Mouse (Mus musculus) hindbrain, embryonic 13.5 days (tissue): ENCODE data around the gene Fer1l5. TPM values are rescaled to one million over a fixed set of nuclear protein-coding genes. Genes with fewer than 3 reads are reported as not detected.
A peak's percentile ranks its signal among the peaks of the same experiment; 100 is the strongest.

Experiments
- ATAC-seq: fragments of 200-750 bp; cut with Nextera tagmentation; 2 replicates; pipeline ENCODE4 v1.8.0; 2017; ENCODE audit warnings: moderate TSS enrichment; ENCODE audit not compliant: low FRiP score
- H3K27ac ChIP-seq: fragments of 300-500 bp; sonication (generic); 2 replicates; pipeline ENCODE4 v1.5.1; 2015; ENCODE audit warnings: inconsistent platforms, mild to moderate bottlenecking, moderate library complexity
- H3K27me3 ChIP-seq: fragments of 300-500 bp; sonication (generic); 2 replicates; pipeline ENCODE4 v1.6.1; 2015; ENCODE audit warnings: mild to moderate bottlenecking, inconsistent platforms
- H3K36me3 ChIP-seq: fragments of 300-500 bp; sonication (generic); 2 replicates; pipeline ENCODE4 v1.6.1; 2015; ENCODE audit warnings: mild to moderate bottlenecking, inconsistent platforms
- H3K4me1 ChIP-seq: fragments of 300-500 bp; sonication (generic); replicated peaks from 2 replicates; pipeline ENCODE4 v1.6.1; 2015; ENCODE audit warnings: inconsistent platforms
- H3K4me2 ChIP-seq: fragments of 300-500 bp; sonication (generic); 2 replicates; pipeline ENCODE4 v1.6.1; 2015; ENCODE audit warnings: inconsistent platforms, mild to moderate bottlenecking, moderate library complexity
- H3K4me3 ChIP-seq: fragments of 300-500 bp; sonication (generic); 2 replicates; pipeline ENCODE4 v1.5.1; 2015; ENCODE audit warnings: mild to moderate bottlenecking, inconsistent platforms
- H3K9ac ChIP-seq: fragments of 300-500 bp; sonication (generic); 2 replicates; pipeline ENCODE4 v1.6.1; 2015; ENCODE audit warnings: mild to moderate bottlenecking, inconsistent platforms
- H3K9me3 ChIP-seq: fragments of 300-500 bp; sonication (generic); 2 replicates; pipeline ENCODE4 v1.6.1; 2016; ENCODE audit warnings: inconsistent platforms
- WGBS: fragments of 180-500 bp; shearing (Covaris S2); methylation state at CpG from one replicate; pipeline ENCODE4 v1.1.7; 2015; 5-methylcytosine and 5-hydroxymethylcytosine counted together
- polyA plus RNA-seq: library from polyadenylated mRNA; unstranded; fragments of >200 nt; fragmentation: Nextera tagmentation; extraction: Ambion mirVana; gene quantifications from 2 replicates; pipeline ENCODE4 v1.2.1, GENCODE M21; 2015

Fer1l5 gene
- polyA plus RNA-seq, result 1.6 and 2.5 TPM in 2 replicates

DNA sequence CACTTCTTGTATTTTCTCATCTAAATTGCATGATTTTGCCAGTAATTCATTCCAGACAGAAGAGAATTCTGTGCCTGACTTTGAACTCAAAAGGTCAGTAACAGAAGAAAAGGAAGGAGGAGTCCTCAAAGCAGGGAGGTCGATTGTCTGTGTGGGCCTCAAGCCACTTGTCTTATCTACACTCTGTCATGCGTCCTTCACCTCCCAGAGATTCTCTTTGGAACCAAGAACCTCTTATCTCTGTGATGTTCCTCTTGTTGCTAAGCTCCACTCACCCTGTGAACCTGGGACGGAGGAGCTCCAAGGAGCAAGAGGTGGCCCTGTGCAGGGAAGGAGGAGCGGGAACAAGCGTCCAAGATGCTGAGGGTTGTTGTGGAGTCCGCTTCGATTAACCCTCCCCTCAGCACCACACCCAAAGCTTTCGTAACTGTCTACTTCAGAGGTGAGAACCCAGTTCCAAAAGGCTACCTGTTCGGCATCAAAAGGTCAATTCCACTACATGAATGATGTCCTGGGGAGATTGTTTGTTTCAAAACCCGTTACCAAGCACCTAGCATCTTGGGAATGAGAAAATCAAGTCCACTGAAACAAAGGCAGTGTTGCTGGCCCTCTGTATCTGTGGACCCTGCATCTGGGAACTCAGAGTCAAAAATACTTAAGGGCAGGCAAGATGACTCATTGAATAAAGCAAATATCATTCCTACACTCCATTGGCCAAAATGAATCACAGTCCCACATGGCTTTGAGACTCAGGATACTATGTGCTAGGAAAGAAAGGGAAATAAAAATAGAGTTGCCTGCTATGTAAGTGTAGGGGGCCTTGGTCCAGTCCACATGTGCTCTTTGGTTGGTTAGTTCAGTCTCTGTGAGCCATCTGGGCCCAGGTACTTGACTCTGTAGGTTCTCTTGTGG lies at the start of gene Fer1l5:
Gene Fer1l5 (plus strand): TSS at position 358 of the 912 bp plus-strand sequence.
- no peak within 1 kb of the TSS for H3K27ac ChIP-seq
- peaks cover 12% of the 10 kb centered on the region for H3K4me1 ChIP-seq
- no peaks in the 10 kb centered on the region for H3K36me3 ChIP-seq
- H3K9me3 ChIP-seq, result no peaks in the 10 kb centered on the region
- H3K4me2 ChIP-seq, result no peak within 1 kb of the TSS
- H3K4me3 ChIP-seq, result no peak within 1 kb of the TSS
- no peak for ATAC-seq
- WGBS, result 82% methylated on average over 10 of the region's 10 CpGs
- H3K27me3 ChIP-seq, result no peaks in the 10 kb centered on the region
- H3K9ac ChIP-seq, result no peak within 1 kb of the TSS

DNA sequence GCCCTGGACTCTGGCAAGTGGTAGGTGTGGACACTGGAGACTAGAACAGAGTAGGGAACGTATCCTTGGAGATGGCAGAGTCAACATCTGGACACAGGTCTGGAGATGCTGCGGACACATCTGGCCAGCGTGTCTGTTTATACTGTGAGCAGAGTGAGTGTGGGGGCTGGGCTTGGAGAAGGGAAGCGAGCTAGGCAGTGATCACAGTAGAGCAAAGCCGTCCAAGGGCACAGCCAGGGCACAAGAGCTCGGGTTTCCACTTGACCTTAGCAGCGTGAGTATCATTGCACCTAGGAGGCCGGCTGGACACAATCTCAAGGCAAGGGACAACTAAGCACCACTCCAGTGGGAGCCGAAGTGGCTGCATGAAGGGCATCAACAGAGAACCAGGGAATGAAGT lies 49.0 kb upstream of the Fer1l5 start:
- Histone ChIP-seq H3K4me3 (no peak overlapping the region), H3K9me3 (no peaks in the 10 kb centered on the region), H3K4me2 (no peak overlapping the region), H3K36me3 (peaks cover 35% of the 10 kb centered on the region), H3K27me3 (no peaks in the 10 kb centered on the region), H3K9ac (no peak overlapping the region), H3K27ac (no peak overlapping the region), H3K4me1 (no peaks in the 10 kb centered on the region)
- ATAC-seq, result no peak
- WGBS, result 75% methylated on average over 9 of the region's 9 CpGs

DNA sequence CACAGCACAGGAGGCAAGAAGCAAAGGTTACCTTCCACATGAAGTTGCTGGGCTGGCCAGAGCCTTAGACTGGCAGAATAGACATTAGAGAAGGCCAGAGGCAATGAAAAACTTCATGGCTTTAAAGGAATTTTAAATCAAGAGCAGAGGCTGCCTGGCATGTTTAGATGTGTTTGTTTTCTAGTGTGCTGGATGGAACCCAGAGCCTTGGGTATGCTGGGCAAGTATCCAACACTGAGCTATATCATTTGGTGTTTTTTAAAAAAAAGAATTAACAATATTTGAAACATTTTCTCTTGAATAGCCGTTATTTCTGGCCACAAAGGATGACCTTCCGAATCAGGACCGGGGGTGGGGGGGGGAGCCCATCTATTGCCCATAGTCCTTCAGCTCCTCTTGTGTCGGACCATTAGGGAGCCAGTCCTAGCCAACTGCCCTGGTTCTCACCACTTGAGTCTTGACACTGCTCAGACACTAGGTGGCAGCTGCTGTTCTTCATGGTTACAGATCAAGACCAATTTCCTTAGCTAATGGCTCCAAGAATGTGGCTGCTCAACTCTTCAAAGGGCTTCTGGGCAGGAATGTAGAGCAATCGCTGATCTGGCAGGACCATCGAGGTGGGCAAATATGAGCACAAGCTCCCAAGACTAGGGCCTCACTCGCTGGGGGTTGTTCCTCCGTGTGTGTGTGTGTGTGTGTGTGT lies 48.2 kb upstream of the Fer1l5 start:
- Histone ChIP-seq H3K36me3 (peaks cover 41% of the 10 kb centered on the region), H3K27me3 (no peaks in the 10 kb centered on the region), H3K4me1 (no peaks in the 10 kb centered on the region), H3K4me3 (no peak overlapping the region), H3K9ac (no peak overlapping the region), H3K27ac (no peak overlapping the region), H3K9me3 (no peaks in the 10 kb centered on the region), H3K4me2 (no peak overlapping the region)
- 0 out of 2 replicates have a peak, but pooled peaks have one; percentile 46 for ATAC-seq
- WGBS, result 58% methylated on average over 8 of the region's 8 CpGs

DNA sequence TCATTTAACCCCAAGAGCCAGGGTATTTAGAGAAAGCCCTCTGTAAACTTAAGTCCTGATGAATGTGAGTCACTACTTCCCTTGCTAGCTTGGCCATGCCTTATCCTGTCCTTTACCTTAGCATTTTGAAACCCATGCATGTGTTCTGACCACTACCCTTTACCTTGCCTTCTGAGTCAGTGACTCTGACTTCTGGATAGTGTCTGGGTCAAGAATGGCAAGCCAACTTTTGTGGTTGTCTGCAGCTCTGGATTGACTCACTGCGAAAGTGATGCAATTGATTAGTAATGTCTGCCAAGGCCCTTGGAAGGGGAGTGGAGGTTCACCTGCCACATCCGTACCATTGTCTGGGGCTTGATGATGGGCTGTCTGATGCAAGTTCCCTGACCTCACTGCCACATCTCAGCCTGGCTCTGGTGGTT lies 46.2 kb upstream of the Fer1l5 start:
- no peak overlapping the region for H3K9ac ChIP-seq
- WGBS, result 95% methylated on average over 2 of the region's 2 CpGs
- H3K9me3 ChIP-seq, result no peaks in the 10 kb centered on the region
- H3K27ac ChIP-seq, result no peak overlapping the region
- H3K36me3 ChIP-seq, result peaks cover 44% of the 10 kb centered on the region
- H3K4me1 ChIP-seq, result no peaks in the 10 kb centered on the region
- no peak for ATAC-seq
- no peaks in the 10 kb centered on the region for H3K27me3 ChIP-seq
- H3K4me3 ChIP-seq, result no peak overlapping the region
- no peak overlapping the region for H3K4me2 ChIP-seq

DNA sequence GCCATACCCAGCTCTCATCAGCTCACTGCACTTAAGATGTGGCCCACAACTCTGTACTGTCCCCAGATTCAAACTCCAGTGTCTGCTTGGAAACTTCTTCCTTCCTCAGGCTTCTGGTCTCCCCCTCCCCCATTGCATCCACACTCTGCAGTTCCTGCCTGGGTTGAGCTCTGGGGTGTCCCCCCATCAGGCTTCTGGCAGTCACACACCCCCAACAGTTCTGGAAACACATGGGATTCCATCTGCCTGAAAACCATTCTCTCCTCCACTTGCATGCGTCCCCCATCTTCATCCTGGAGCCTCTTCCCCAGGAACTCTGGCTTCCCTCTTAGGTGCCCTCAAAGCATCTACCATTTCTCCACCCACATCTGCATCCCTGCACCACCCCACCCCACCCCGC lies 45.3 kb upstream of the Fer1l5 start:
- Histone ChIP-seq H3K4me2 (no peak overlapping the region), H3K27me3 (no peaks in the 10 kb centered on the region), H3K4me3 (no peak overlapping the region), H3K27ac (no peak overlapping the region), H3K36me3 (peaks cover 47% of the 10 kb centered on the region), H3K4me1 (no peaks in the 10 kb centered on the region), H3K9me3 (no peaks in the 10 kb centered on the region), H3K9ac (no peak overlapping the region)
- no peak for ATAC-seq
- WGBS, result 89% methylated on average over 2 of the region's 2 CpGs

DNA sequence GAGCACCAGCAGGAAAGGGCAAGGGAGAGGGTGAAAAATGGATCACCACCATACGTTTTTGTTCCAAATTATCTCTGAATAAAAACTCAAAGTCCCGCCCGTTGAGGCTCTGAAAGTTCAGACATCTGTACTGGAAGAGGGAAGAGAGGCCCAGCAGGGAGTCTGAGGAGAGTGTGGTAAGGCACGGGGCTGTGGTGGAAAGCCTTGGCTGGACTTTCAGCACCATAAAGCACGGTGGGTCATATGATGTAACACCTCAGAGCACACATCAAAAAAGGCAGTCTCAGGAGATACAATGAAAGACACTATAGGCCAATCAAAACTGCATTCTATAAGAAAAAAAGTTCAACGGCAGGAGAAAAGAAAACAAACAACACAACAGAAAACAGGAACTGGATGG lies 40.3 kb upstream of the Fer1l5 start:
- no peaks in the 10 kb centered on the region for H3K4me1 ChIP-seq
- H3K27me3 ChIP-seq, result no peaks in the 10 kb centered on the region
- H3K36me3 ChIP-seq, result peaks cover 67% of the 10 kb centered on the region
- H3K4me3 ChIP-seq, result no peak overlapping the region
- no peak for ATAC-seq
- no peak overlapping the region for H3K27ac ChIP-seq
- H3K9me3 ChIP-seq, result no peaks in the 10 kb centered on the region
- 83% methylated on average over 6 of the region's 6 CpGs for WGBS
- H3K9ac ChIP-seq, result no peak overlapping the region
- no peak overlapping the region for H3K4me2 ChIP-seq

- H3K27ac ChIP-seq, result no peak overlapping the region
- H3K9me3 ChIP-seq, result no peaks in the 10 kb centered on the region
- ATAC-seq, result no peak
- H3K27me3 ChIP-seq, result no peaks in the 10 kb centered on the region
- no peak overlapping the region for H3K9ac ChIP-seq
- no peaks in the 10 kb centered on the region for H3K4me1 ChIP-seq
- 86% methylated on average over 14 of the region's 14 CpGs for WGBS
- no peak overlapping the region for H3K4me2 ChIP-seq
- no peak overlapping the region for H3K4me3 ChIP-seq
- peaks cover 70% of the 10 kb centered on the region for H3K36me3 ChIP-seq
These were observed 38.9 kb upstream of the Fer1l5 start for GRCm38 (mm10) chr1:36332955-36333887.

GRCm38 (mm10) chr1:36342547-36342946 lies 29.5 kb upstream of the Fer1l5 start:
- Histone ChIP-seq H3K9me3 (no peaks in the 10 kb centered on the region), H3K27me3 (no peaks in the 10 kb centered on the region), H3K4me3 (no peak overlapping the region), H3K4me1 (no peaks in the 10 kb centered on the region), H3K4me2 (no peak overlapping the region), H3K36me3 (peaks cover 97% of the 10 kb centered on the region), H3K9ac (no peak overlapping the region), H3K27ac (no peak overlapping the region)
- no peak for ATAC-seq
- WGBS, result 95% methylated on average over 6 of the region's 6 CpGs

DNA sequence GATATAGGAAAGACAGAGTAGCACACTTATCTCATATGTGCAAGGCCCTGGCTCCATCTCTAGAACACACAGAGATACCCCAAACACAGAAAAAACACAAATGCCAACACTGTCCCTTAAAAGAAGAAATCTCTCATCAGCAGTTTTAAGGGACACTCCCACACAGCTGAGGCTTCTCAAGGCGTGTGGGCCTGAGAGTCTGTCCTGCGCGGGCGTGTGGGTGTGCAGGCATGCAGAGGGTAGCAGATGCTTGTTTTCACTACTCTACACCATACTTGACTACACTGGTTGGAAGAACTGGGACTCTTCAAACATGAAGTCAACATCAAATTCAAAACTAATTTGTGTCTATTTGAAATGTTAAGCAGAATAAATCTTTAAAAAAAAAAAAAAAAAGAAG lies 19.7 kb upstream of the Fer1l5 start:
- Histone ChIP-seq H3K4me3 (no peak overlapping the region), H3K27me3 (no peaks in the 10 kb centered on the region), H3K9me3 (no peaks in the 10 kb centered on the region), H3K36me3 (peaks cover 96% of the 10 kb centered on the region), H3K4me1 (no peaks in the 10 kb centered on the region), H3K9ac (no peak overlapping the region), H3K27ac (no peak overlapping the region), H3K4me2 (no peak overlapping the region)
- ATAC-seq, result no peak
- 96% methylated on average over 4 of the region's 4 CpGs for WGBS

GRCm38 (mm10) chr1:36356955-36357695 lies 15.0 kb upstream of the Fer1l5 start:
- H3K9me3 ChIP-seq, result no peaks in the 10 kb centered on the region
- ATAC-seq, result no peak
- no peaks in the 10 kb centered on the region for H3K4me1 ChIP-seq
- peaks cover 59% of the 10 kb centered on the region for H3K36me3 ChIP-seq
- 93% methylated on average over 5 of the region's 5 CpGs for WGBS
- no peak overlapping the region for H3K4me2 ChIP-seq
- no peak overlapping the region for H3K9ac ChIP-seq
- H3K27me3 ChIP-seq, result no peaks in the 10 kb centered on the region
- no peak overlapping the region for H3K27ac ChIP-seq
- no peak overlapping the region for H3K4me3 ChIP-seq

- no peak overlapping the region for H3K27ac ChIP-seq
- H3K27me3 ChIP-seq, result no peaks in the 10 kb centered on the region
- peaks cover 26% of the 10 kb centered on the region for H3K36me3 ChIP-seq
- peak overlapping the region; percentile 93 for H3K9ac ChIP-seq
- 63% methylated on average over 12 of the region's 12 CpGs for WGBS
- no peak for ATAC-seq
- peaks cover 17% of the 10 kb centered on the region for H3K4me1 ChIP-seq
- H3K4me2 ChIP-seq, result peak overlapping the region; percentile 79
- H3K9me3 ChIP-seq, result no peaks in the 10 kb centered on the region
- peak overlapping the region; percentile 87 for H3K4me3 ChIP-seq
These were observed 4.4 kb upstream of the Fer1l5 start for GRCm38 (mm10) chr1:36367698-36368097.
